Mouse (Mus musculus) adrenal gland, postnatal 0 days (tissue): ENCODE data around the gene S1pr5. TPM values are rescaled to one million over a fixed set of nuclear protein-coding genes. Genes with fewer than 3 reads are reported as not detected.

Experiments
- polyA plus RNA-seq: library from polyadenylated mRNA; unstranded; fragments of >200 nt; fragmentation: Nextera tagmentation; extraction: Ambion mirVana; gene quantifications from 2 replicates; pipeline ENCODE4 v1.2.1, GENCODE M21; 2015

Gene S1pr5
- 0.08 TPM in 2 replicates for polyA plus RNA-seq

GRCm38 (mm10) chr9:21248326-21248725 is at the start of gene S1pr5:
S1pr5 (minus strand) TSS chr9:21248443.

GRCm38 (mm10) chr9:21291022-21291787 is 43.0 kb upstream of the S1pr5 start, which contains the start of gene Cdkn2d:
Cdkn2d (minus strand) TSS chr9:21291407.

DNA sequence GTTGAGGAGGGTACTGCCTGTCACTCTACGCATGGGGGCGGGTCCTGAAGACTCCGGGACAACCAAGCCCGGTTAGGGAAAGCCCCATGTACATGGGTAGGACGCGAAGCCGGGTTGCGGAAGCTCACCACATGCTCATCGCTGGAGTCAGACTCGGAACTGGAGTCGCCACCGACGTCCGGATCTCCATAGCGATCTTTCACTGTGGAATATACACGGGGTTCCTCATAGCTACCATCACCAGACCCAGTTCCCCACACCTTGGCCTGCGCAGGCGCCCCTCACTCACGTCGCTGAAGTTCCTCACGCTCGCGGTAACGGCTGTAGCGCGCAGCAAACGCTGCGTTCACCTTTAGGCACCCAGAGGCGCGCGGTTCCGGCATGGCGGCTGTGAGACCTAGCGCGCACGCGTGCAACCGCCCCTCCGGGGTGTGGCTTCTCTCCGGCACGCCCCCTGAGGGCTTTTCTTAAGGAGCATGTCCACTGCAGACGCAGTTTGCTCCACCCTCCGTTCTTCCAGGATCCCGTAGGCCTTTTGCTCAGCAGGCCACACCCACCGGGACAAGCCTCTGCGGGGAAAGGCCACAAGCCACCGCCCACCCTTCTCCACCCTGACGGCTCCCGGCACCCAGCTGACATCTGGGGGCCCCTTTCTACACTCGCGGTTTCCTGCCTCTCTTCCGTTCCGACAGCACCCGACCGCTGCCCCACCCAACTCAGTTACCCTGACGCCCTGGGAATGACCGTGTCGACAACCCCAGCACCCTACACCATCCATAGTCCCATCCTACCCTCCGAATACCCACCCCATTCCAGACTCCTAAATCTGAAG is 39.5 kb upstream of the S1pr5 start, which contains the start of gene Kri1:
Gene Kri1, minus strand, starts transcription at position 399 of the 832 bp plus-strand sequence.

DNA sequence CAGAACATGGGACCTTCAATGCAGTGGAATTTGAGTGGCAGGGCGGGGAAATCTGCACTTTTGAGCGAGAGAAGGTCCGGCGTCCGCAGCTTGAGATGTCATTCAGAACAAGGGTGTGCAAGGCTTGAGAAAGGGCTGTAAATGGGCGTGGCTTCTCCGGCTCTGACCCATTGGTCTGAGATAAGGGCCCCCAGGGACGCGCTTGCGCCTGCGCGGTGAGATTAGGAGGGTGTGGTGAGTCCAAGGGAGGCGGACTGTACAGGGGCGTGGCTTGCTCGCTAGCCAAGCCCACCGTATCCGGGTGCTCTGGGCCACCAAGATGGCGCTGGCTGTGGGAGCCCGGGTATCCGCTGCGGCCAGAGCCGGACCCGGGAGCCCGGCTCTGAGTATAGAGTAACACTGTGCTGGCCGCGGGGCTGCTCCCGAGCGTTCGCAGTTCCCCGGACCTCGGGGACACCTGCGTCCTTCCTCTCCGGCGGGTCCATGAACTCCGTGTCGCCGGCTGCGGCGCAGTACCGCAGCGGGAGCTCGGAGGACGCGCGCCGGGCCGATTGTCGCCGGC is 16.8 kb upstream of the S1pr5 start, which contains the start of gene Atg4d:
Gene Atg4d, plus strand, starts transcription at position 294 of the 562 bp plus-strand sequence.

GRCm38 (mm10) chr9:21238733-21239464 is 9.3 kb downstream of the S1pr5 start, which contains the start of gene Keap1:
Keap1 (minus strand) TSS chr9:21239361.

Other genes starting within 250 kb of the S1pr5 start
- gene Mrpl4, start 245.7 kb downstream of the S1pr5 start, polyA plus RNA-seq, result 98.2 and 154 TPM in 2 replicates
- 10.3 TPM in 2 replicates for gene Icam1, start 232.5 kb downstream of the S1pr5 start, polyA plus RNA-seq
- 4.3 and 5.4 TPM in 2 replicates for gene Icam4, start 219.1 kb downstream of the S1pr5 start, polyA plus RNA-seq
- 0.15 and 0.16 TPM in 2 replicates for gene Icam5, start 216.4 kb downstream of the S1pr5 start, polyA plus RNA-seq
- gene Zglp1, start 181.3 kb downstream of the S1pr5 start, polyA plus RNA-seq, result 0.48 TPM in 1 of 2 replicates, not detected in the other
- 0.19 and 0.25 TPM in 2 replicates for gene Gm49373, start 175.3 kb downstream of the S1pr5 start, polyA plus RNA-seq
- 60.5 and 68.4 TPM in 2 replicates for gene Fdx1l, start 174.8 kb downstream of the S1pr5 start, polyA plus RNA-seq
- 0.91 and 1.2 TPM in 2 replicates for gene Gm38431, start 156.4 kb downstream of the S1pr5 start, polyA plus RNA-seq
- 25.9 and 31.4 TPM in 2 replicates for gene Raver1, start 156.4 kb downstream of the S1pr5 start, polyA plus RNA-seq
- gene Tyk2, start 117.2 kb downstream of the S1pr5 start, polyA plus RNA-seq, result 5.3 and 10.8 TPM in 2 replicates
- gene Cdc37, start 98.5 kb downstream of the S1pr5 start, polyA plus RNA-seq, result 163 and 197 TPM in 2 replicates
- 3.1 and 5.1 TPM in 2 replicates for gene Pde4a, start 82.7 kb downstream of the S1pr5 start, polyA plus RNA-seq
- 42.4 and 49.5 TPM in 2 replicates for gene Keap1, start 9.1 kb downstream of the S1pr5 start, polyA plus RNA-seq
- 20.2 and 26.7 TPM in 2 replicates for gene Atg4d, start 16.9 kb upstream of the S1pr5 start, polyA plus RNA-seq
- 7.6 and 10.7 TPM in 2 replicates for gene Kri1, start 39.5 kb upstream of the S1pr5 start, polyA plus RNA-seq
- 43.7 and 55.9 TPM in 2 replicates for gene Cdkn2d, start 43.0 kb upstream of the S1pr5 start, polyA plus RNA-seq
- 0.55 and 0.95 TPM in 2 replicates for gene Ap1m2, start 63.9 kb upstream of the S1pr5 start, polyA plus RNA-seq
- 51.3 and 55.7 TPM in 2 replicates for gene Slc44a2, start 72.3 kb upstream of the S1pr5 start, polyA plus RNA-seq
- gene Ilf3, start 119.4 kb upstream of the S1pr5 start, polyA plus RNA-seq, result 60.5 and 74.0 TPM in 2 replicates
- 33.4 and 34.4 TPM in 2 replicates for gene Qtrt1, start 163.4 kb upstream of the S1pr5 start, polyA plus RNA-seq
- 42.9 and 74.7 TPM in 2 replicates for gene Dnm2, start 176.5 kb upstream of the S1pr5 start, polyA plus RNA-seq